Mouse (Mus musculus) embryonic fibroblast, embryonic 13.5 days (primary cell): ENCODE measurements around the gene Chit1.

Experiments
- CTCF ChIP-seq: IDR thresholded peaks from 2 replicates; pipeline ENCODE4 v1.5.1; 2011; ENCODE audit warnings: mild to moderate bottlenecking, control low read depth, low read length, moderate library complexity, borderline replicate concordance; ENCODE audit not compliant: insufficient read depth
- POLR2A ChIP-seq: IDR thresholded peaks from 2 replicates; pipeline ENCODE4 v1.6.1; 2011; ENCODE audit warnings: low read depth, mild to moderate bottlenecking, control low read depth, low read length, moderate library complexity

- TF ChIP-seq CTCF = no peak
- TF ChIP-seq POLR2A = no peak
Observed at GRCm38 (mm10) chr1:134162510-134163225, 51.6 kb downstream of the Chit1 start.
